Mouse (Mus musculus) forelimb bud, embryonic 11.5 days (tissue): ENCODE results near the gene Tbc1d13.

Source experiments
- DNase-seq: peaks from one replicate; pipeline ENCODE4 v3.0.0-alpha.2; 2012; ENCODE audit warnings: low read depth, low spot score

Tbc1d13 gene

DNA sequence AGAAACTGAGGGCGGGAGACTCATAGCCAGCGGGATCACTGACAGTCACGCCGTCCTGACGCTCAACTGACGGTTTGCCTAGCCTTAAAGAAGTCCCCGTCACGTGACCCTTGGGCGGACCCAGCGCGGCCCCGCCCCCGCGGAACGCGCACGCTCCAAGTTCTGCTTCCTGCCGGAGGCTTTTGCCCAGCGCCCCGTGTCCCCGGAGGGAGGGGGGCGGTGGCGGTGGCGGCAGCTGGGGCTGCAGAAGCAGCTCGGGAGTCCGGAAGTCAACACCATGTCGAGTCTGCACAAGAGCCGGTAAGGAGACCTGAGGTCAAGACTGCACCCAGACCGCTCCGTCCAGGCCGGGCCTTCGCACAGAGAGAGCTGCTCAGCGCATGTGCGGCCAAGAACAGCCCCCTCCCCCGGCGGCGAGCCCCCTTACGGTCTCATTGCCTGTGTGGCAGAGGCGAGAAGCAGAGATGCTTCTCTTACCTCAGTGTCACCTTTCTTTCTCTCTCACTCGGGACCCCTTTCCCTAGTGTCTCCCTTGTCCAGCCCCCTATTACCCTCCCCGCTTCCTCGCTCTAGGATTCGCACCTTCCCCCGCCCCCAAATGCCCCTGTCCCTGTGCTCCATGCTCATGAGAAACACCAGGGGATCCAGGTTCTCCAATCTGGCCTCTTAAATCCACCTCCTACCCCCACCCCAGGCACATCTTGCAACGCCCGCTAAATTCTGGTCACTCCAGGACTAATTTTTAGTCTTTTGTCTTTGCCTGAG is at the start of gene Tbc1d13:
Gene Tbc1d13 (plus strand): TSS at position 134 of the 765 bp plus-strand sequence.
- DNase-seq, result peak; percentile 89

DNA sequence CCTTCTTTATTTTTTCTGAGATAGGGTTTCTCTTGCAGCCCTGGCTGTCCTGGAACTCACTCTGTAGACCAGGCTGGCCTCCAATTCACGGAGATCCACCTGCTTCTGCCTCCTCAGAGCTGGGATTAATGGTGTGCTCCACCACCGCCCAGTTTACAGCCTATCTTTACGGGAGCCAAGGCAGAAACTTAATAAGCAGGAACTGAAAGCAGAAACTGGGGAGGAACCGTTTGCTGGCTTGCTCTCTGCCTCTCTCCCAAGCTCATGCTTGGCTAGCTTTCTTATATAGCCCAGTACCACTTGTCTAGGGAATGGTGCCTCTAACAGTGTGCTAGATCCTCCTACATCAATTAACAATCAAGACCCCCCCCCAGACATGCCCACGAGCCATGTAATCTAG is 49.4 kb upstream of the Tbc1d13 start:
- no peak for DNase-seq

DNA sequence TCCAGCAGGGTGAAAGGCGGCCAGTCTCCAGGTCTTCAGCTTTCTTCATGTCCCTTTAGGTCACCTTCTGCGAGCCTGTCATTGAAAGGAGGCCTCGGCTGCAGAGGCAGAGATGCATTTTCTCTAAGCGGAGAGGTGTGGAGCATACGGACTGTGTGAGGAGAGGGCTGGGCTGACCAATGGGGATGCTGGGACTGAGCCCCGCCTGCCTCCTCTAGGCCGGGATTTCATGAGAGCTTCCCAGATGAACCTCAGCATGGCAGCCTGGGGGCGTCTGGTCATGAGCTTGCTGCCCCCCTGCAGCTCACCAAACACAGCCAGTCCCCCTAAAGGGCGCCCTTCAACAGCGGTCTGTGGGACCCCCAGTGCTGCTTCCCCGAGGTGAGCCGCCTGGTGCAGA is 48.9 kb upstream of the Tbc1d13 start:
- no peak for DNase-seq

DNA sequence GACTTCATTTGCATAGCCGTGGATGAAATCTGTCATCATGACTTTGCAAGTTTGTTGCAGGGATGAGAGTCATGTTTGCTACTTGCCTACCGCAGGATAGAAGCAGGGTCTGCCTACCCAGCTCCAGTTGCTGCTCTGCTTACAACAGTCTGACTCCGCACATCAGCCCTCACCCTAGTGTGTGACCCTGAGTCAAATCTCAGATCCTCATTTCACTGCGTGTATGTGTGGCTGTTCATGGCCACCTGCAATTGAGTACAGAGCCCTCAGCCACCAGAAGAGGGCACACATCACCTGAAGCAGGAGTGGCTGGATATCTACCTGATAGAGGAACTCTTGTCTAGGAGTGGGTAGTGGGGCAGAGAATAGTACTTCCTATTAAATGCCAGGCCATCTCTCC is 46.2 kb upstream of the Tbc1d13 start:
- DNase-seq, result no peak

DNA sequence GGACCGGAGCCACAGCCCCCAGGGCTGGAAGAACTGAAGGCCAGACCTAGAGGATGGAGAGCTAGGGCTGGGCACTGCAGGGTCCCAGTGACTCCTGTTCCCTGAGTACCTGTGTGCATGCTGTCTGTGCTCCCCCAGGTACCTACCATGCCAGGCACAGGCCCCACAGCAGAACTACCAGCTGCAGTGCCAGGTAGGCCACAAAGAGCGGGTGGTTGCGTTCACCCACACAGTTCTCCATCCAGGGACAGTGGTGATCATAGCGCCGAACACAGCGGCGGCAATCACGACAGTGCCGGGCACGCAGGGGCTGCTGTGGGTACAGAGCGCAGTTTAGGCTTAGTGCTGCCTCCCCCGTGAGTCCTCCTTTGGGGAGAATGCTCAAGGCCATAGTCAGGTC is 42.0 kb upstream of the Tbc1d13 start:
- DNase-seq, result no peak

DNA sequence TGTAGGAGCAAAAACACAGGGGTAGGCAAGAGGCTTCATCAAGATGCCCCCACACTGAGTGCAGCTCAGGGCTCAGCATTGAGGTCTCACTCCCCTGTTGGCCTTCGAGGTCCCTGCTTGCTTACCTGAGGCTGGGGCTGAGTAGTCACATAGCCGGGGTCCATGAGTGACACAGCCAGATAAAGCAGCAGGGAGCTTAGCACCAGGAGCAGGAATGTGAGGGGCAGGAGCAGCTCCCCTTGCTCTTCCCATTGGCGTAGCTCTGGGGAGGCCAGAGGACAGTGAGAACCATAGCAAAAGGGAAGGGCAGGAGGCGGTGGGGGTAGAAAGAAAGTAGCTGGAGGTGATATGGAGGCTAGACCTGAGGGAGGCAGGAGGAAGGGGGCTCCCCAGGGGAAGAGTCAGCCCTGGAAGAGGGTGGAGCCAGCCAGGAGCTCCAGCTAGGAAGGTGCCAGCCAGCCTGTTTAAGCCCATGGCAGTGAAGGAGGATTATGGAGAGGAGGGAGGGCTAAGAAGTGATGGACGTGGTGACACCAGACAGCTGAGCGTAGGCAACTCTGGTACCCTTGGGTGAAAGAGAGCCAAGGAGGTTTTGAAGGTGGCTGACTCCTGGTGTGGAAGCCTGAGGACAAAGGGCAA is 41.1 kb upstream of the Tbc1d13 start:
- no peak for DNase-seq

DNA sequence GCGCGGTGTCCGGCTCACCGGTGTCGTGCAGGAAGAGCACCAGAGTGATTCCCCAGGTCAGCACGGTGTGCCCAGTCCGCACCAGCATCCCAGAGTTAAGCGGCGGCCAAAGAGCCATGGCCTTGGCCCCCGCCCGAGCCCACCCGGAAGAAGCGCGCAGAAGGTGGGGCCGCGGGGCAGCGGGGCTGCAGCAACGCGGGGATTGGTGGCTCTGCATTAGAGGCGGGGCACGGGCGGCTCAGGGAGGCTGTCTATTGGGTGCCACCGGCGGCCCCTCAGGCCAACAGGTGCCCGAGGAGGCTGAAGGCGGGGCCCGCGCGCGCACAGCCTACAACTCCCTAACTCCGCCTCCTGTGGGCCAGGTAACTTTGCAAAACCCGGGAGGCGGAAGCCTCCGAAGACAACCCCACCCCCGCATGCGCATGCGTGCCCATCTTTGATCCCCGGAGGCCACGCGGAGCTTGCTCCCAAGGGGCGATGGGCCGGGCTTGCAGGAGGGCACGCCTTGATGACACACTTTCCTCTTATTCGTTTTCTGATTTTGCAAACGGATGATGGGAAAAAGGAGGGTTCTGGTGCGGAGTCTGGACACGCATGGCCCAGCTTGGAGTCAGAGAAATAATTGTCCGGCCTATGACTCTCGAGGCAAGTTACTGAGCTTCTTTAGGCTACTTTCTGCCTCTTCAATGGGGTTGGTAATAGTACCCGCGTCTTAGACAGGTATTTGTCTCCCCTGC is 39.9 kb upstream of the Tbc1d13 start, which contains the start of gene Zdhhc12:
Gene Zdhhc12 (minus strand): TSS at position 178 of the 737 bp plus-strand sequence.
- peak; percentile 95 for DNase-seq

DNA sequence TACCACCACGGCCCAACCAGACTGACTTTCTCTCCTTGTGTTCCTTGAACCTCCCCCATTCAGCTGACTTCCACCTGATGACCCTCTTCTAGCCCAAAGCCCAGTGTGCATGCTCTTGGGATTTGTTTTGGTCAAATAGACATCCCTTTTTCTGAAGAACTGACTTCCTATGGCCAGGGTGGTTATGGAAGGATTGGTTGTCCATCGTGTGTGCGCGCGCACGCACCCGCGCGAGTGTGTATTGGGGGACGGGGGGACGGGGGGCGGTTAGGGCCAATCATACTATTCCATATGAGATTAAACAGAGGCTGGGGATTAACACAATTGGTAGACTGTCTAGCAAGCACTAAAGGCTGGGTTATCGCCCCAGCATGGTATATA is 39.3 kb upstream of the Tbc1d13 start:
- no peak for DNase-seq

DNA sequence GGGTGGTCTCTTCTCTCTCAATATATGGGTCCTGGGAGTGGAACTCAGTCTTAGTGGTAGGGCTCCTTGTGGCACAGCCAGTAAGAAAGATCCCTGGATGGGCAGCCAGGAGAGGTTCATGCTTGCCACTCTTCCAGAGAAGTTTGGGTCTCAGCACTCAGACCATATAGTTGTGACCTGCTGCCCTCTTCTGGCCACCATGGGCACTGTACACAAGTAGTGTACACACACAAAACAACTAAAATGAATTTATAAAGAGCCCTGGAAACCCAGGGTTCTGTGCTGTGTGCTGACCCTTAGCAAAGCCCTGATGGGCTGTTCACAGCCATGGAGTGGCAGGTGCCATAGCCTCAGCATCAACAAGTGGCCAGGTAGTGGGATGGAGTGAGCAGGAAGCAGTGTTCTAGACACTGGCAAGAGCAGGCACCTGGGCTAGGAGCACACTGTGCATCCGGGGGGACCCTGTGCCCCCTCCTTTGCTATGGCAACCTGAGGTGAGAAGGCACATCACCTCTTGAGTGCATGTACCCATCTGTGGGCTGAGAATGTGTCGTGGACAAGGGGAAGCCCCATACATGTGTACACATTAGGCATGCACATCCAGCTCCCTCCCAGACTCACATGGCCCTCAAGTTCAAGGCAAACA is 37.5 kb upstream of the Tbc1d13 start:
- peak; percentile 45 for DNase-seq

DNA sequence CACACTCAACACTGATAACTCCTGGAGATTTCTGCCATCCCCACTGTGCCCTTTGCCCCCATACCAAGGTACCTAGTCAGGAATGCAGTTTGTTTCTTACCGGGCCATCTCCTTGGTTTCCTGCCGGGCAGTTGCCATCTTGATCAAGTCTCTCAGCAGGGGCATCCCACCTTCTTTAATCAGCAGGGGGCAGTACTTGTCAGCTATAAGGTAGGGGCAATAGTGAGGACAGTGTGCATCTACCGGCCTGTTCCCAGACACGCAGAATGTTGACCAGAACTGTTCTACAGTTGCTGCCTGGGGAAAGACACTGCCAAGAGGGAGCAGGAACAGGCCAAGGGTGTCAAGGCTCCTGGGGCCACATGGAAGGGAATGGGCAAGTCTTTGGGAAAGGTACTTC is 33.3 kb upstream of the Tbc1d13 start:
- DNase-seq, result no peak

DNA sequence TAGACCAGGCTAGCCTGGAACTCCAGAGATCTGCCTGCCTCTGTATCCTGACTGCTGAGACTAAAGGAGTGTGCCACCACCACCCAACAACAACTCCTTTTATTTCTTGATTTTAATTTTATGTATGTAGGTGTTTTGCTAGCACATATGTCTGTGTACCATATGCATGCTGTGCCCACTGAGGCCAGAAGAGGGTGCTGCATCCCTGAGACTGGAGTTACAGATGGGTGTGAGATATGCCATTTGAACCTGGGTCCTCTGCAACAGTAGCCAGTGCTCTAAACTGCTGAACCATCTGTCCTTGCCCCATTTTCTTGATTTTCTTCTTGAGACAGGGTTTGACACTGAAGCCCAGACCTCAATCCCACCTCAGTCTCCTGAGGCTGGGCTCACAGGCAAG is 27.2 kb upstream of the Tbc1d13 start:
- DNase-seq, result peak; percentile 31

DNA sequence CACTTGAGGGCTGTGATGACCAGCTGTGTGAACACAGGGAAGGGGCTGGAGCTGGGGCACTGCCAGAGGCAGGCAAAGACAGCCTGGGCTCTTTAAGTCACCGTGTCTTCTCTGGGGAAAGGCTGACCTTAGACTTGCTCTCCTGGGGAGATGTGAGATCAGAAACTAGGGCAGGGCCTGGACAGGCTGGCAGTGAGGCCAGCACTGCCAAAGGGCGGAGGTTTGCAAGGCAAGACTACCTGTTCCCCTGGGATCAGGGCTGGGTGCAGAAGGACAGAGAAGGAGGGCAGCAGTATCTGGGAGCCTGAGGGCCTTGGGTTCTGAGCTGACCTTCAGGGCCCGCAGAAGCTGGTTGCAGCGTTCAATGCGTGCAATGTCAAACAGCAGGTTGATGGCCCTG is 25.9 kb upstream of the Tbc1d13 start:
- no peak for DNase-seq

DNA sequence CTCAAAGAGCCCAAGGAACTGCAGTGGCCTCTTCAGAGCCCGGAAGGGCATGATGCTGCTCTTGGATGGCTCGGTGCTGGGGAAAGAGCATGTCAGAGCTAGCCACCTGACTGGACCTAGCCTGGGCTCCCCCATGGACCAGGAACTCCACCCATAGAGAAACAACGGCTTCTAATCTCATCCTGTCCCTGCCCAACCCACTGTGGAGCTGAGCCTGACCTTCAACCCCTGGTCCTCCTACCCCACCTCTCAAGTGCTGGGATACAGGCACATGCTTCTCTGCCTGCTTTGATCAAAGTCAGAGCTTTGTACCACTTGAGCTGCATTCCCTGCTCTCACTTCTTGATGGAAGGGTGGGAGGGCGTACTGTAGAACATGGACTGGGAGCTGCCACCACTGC is 25.3 kb upstream of the Tbc1d13 start:
- DNase-seq, result no peak

DNA sequence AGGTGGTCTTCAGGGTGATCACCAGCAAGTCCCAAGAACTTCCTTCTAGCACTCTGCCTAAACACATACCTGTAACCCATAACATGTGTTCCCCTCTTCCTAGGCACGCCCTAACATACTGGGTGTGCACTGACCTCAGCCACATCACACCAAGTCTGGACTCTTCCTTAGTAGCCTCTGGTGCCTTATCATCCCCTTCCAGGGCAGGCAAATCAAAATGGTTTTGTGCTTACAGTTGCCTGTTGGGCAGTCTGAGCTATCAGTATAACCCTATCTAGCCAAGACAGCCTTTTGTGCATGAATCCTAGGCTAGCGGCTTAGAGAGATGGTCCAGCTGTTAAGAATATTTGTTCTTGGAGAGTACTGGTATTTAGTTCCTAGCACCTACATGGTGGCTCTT is 22.0 kb upstream of the Tbc1d13 start:
- DNase-seq, result no peak

DNA sequence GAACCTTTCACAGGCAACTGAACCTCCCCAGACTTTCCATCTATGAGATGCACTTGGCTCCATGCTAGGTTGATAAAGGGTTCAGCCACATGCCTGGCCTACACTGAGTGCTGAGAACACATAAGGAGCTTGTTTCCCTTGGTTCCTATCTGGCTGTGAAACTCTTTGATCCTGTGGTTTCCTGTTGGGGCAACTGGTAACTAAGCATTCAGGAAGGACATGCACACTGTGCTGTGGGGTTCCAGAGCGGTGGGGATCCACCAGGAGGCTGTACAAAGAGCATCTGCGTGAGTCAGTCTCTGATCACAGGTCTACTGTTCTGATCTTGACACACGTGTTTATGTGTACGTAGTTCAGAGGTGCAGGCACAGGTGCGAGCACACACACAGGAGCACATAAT is 21.0 kb upstream of the Tbc1d13 start:
- no peak for DNase-seq

DNA sequence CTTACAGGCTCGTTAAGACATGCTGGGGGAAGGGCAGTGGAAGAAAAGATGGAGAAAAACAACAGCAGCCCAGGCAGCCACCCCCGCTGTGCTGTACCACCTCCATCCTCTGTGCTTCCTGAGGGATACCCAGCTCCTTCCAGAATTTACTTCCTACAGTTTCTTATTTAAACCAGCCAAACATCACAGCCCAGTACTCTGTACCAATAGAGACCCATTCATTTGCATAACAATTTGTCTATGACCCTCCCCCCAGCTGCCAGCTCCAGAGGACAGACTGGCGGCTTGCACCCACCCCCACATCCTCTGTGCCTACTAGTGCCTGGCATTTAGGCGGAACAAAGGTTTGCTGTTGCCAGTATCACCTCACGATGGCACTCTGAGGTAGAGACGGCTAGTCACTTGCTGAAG is 13.9 kb upstream of the Tbc1d13 start:
- no peak for DNase-seq

DNA sequence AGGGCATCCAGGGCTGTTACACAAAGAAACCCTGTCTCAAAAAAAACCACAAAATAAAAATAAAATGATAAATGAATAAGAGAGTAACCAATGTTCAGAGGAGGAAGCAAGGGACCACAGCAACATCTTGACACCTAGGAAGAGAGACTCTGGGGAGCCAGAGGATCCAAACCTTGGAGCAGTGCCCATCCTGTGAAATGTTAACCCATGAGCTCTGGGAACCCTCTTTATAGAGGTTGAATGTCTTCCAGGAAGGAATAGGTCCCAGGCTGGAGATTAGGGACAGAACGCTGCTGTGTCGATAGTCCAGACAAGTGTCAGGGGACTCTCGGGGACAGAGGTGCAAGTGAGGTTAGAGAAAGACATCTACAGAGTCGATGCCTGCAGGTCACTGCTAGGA is 13.3 kb upstream of the Tbc1d13 start:
- no peak for DNase-seq

DNA sequence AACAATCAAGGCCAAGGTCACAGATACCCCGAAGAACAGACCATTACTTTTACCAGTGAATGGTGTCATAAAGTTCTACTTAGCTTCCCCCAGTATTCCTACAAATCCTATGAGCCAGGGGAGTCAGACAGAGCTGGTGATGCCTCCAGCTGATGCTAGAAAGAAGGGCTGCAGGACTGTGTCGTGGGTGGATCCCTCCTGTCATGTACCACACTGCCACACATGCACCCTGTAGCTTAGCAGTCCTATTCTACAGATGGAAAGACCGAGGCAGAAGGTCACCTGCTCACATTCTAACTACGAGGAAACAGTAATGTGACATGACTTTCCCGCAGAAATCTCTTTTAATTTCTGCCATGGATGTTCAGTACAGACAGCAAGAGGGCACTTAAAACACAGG is 10.8 kb upstream of the Tbc1d13 start:
- DNase-seq, result no peak

DNA sequence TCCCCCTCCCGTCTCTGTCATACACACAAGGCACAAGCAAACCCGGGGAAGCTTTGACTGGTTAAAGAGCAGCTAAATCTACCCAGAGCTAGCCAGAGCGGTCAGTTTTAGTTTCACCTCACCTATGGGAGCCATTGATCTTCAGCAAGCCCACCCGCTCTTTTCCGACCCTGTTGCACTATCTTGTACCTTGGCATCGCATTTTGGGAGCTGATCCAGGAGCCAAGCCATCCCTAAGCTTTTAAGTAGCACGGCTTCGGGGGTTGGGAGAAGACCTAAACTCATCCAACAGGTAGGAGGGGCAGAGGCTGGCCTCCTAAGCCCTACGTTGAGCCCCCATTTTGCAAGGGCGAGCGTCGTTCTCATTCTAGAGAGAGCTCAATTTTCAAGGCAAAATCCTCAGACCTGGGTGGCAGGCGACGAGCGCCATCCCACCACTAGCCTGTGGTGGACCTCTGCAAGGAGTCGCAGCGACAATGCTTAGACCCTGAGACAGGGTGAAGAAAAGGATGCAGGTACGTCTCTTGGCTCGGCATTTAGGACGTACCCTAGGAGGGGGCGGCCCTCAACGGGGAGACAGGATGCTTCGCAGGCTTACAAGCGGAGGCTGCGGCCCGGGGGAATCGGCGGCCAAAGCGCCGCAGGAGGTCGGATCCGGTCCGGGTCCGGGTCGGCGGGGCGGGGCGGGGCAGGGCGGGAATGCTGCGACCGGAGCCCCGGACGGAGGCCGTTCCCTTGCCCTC is 9.6 kb upstream of the Tbc1d13 start:
- peak; percentile 12 for DNase-seq

DNA sequence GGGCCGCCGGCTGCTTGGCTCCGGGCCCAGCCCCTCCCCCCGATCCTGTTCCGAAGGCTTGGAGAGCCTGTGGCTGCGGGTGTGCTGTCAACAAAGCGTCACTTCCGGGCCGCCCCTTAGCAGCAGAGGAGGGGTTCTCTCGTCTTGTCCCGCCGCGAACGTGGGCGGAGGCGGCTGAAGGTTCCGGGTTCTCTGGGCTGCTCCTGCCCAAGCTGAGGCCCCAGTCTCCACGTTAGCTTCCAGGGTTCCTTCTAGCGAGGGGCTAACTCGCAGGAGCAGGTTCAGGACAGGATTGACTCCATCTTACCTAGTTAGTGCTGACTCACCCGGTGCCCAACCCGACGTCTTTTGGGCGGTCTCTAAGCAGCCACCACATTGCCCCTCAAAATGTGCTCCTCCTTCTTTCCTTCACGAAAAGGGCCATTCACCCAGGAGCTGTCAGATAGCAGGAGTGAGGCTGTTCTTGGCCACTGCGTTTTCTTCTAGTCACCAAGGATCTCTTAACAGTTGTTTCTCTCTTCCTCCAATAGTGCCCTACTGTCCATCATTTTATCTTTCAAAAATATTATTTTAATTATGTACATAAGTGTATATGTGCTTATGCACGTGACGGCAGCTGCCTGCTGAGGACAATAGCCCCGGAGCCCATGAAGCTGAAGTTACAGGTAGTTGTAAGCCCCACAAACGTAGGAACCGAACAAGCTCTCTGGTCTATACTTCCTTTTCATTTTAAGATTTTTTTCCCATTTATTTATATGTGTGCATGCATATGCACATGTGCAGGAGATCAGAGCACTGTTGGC is 8.9 kb upstream of the Tbc1d13 start, which contains the start of gene Zer1:
Gene Zer1 (minus strand): TSS at position 114 of the 803 bp plus-strand sequence.
- DNase-seq, result peak; percentile 84

DNA sequence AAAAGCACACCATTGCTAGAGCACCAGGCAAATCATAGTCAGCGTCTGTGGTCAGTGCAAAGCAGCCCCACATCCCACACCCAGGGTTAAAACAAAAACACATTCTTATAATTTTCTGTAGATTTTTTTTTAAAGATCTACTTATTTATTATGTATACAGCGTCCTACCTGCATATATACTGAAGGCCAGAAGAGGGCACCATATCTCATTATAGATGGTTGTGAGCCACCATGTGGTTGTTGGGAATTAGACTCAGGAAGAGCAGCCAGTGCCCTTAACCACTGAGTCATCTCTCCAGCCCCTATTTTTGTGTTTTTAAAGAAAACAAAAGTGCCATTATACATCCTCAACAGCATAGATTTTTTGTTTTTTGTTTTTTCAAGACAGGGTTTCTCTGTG is 4.8 kb upstream of the Tbc1d13 start:
- peak; percentile 48 for DNase-seq
